Mouse (Mus musculus) lung, adult 2 months (tissue): ENCODE data around the gene Tjp3. TPM values are rescaled to one million over a fixed set of nuclear protein-coding genes. Genes with fewer than 3 reads are reported as not detected.

Experiments
- DNase-seq: peaks from one replicate; pipeline ENCODE4 v3.0.0; 2022
- H3K4me1 ChIP-seq: fragments of 200-500 bp; 2 replicates; pipeline ENCODE4 v1.6.1; 2011; ENCODE audit warnings: low read length; ENCODE audit not compliant: control insufficient read depth, insufficient read depth
- H3K4me3 ChIP-seq: fragments of 200-500 bp; replicated peaks from 2 replicates; pipeline ENCODE3; 2011; ENCODE audit warnings: low read depth, mild to moderate bottlenecking, control low read depth, low read length; ENCODE audit errors: extremely low read depth
- CTCF ChIP-seq: fragments of 200-500 bp; IDR thresholded peaks from 2 replicates; pipeline ENCODE4 v1.5.1; 2011; ENCODE audit warnings: mild to moderate bottlenecking, low read length, control low read depth; ENCODE audit not compliant: insufficient read depth
- POLR2A ChIP-seq: fragments of 200-500 bp; IDR thresholded peaks from 2 replicates; pipeline ENCODE4 v1.6.1; 2011; ENCODE audit warnings: low read depth, mild to moderate bottlenecking, control low read depth, low read length, borderline replicate concordance; ENCODE audit errors: extremely low read depth
- WGBS: fragments of 180-500 bp; shearing (Covaris S2); methylation state at CpG from one replicate; pipeline ENCODE4 v1.1.7; 2018; 5-methylcytosine and 5-hydroxymethylcytosine counted together
- polyA plus RNA-seq: library from polyadenylated mRNA; depleted of rRNA; stranded (reverse); fragments of >200 nt; gene quantifications from 2 replicates; pipeline ENCODE4 v1.2.3, GENCODE M21; 2012

Tjp3 gene
- polyA plus RNA-seq, 1 experiment: 27.6 TPM

- WGBS: 22% methylated on average over 2 of the region's 2 CpGs
- no peak for DNase-seq
- no peak overlapping the region for H3K4me3 ChIP-seq
- TF ChIP-seq POLR2A (no peak), CTCF (no peak)
- peaks cover 20% of the 10 kb centered on the region for H3K4me1 ChIP-seq
These were observed 36.6 kb upstream of the Tjp3 start for GRCm38 (mm10) chr10:81327959-81328358.

- no peak overlapping the region for H3K4me3 ChIP-seq
- TF ChIP-seq CTCF: no peak
- TF ChIP-seq POLR2A: 0 out of 2 replicates have a peak, but pooled peaks have one; percentile 3
- 34% methylated on average over 6 of the region's 6 CpGs for WGBS
- DNase-seq: no peak
- H3K4me1 ChIP-seq: peaks cover 21% of the 10 kb centered on the region
These were observed 35.5 kb upstream of the Tjp3 start for GRCm38 (mm10) chr10:81326858-81327257.

- Histone ChIP-seq H3K4me1 (peaks cover 24% of the 10 kb centered on the region), H3K4me3 (no peak overlapping the region)
- TF ChIP-seq CTCF (no peak), POLR2A (no peak)
- whole genome bisulfite sequencing: 90% methylated on average over 18 of the region's 18 CpGs
- DNase-seq: no peak
These were observed 34.4 kb upstream of the Tjp3 start for GRCm38 (mm10) chr10:81325781-81326180.

GRCm38 (mm10) chr10:81325176-81325575, 33.8 kb upstream of the Tjp3 start:
- no peak for TF ChIP-seq POLR2A
- no peak for TF ChIP-seq CTCF
- Histone ChIP-seq H3K4me3 (no peak overlapping the region), H3K4me1 (peaks cover 21% of the 10 kb centered on the region)
- no peak for DNase-seq
- 90% methylated on average over 21 of the region's 21 CpGs for WGBS

- Histone ChIP-seq H3K4me3 (no peak overlapping the region), H3K4me1 (peaks cover 15% of the 10 kb centered on the region)
- 92% methylated on average over 18 of the region's 18 CpGs for WGBS
- DNase-seq: no peak
- TF ChIP-seq POLR2A (no peak), CTCF (no peak)
These were observed 32.6 kb upstream of the Tjp3 start for GRCm38 (mm10) chr10:81323791-81324530.

- WGBS: 88% methylated on average over 23 of the region's 23 CpGs
- TF ChIP-seq POLR2A: no peak
- TF ChIP-seq CTCF: no peak
- H3K4me1 ChIP-seq: peaks cover 14% of the 10 kb centered on the region
- no peak overlapping the region for H3K4me3 ChIP-seq
- DNase-seq: no peak
These were observed 31.9 kb upstream of the Tjp3 start for GRCm38 (mm10) chr10:81323141-81323775.

- H3K4me1 ChIP-seq: peaks cover 11% of the 10 kb centered on the region; the same call in 1 of the 2 replicates
- no peak for TF ChIP-seq POLR2A
- no peak for TF ChIP-seq CTCF
- no peak overlapping the region for H3K4me3 ChIP-seq
- no peak for DNase-seq
- WGBS: 88% methylated on average over 27 of the region's 27 CpGs
These were observed 31.1 kb upstream of the Tjp3 start for GRCm38 (mm10) chr10:81322444-81322843.

- no peak for DNase-seq
- WGBS: 2% methylated on average over 20 of the region's 20 CpGs
- TF ChIP-seq CTCF (no peak), POLR2A (no peak)
- Histone ChIP-seq H3K4me1 (peaks cover 8% of the 10 kb centered on the region; the same call in 1 of the 2 replicates), H3K4me3 (peak overlapping the region; percentile 71)
These were observed 30.1 kb upstream of the Tjp3 start for GRCm38 (mm10) chr10:81321436-81321835.

GRCm38 (mm10) chr10:81320550-81321347, 29.4 kb upstream of the Tjp3 start, which contains the start of gene Cactin:
TSS of gene Cactin (plus strand) at chr10:81321103.
- Histone ChIP-seq H3K4me1 (peaks cover 5% of the 10 kb centered on the region; the same call in 1 of the 2 replicates), H3K4me3 (peak within 1 kb of the TSS; percentile 71)
- WGBS: under 1% methylated on average over 68 of the region's 68 CpGs
- DNase-seq: peak; percentile 97
- TF ChIP-seq CTCF: no peak
- peak; percentile 74; the same call in 1 of the 2 replicates for TF ChIP-seq POLR2A
